Mouse (Mus musculus) heart, adult 18-20 months (tissue): ENCODE results near the gene Tmem269. TPM values are rescaled to one million over a fixed set of nuclear protein-coding genes. Genes with fewer than 3 reads are reported as not detected.
A peak's percentile ranks its signal among the peaks of the same experiment; 100 is the strongest.

Source experiments
- DNase-seq, 2 experiments: peaks; one replicate each; pipeline ENCODE4 v3.0.0; 2021 to 2022; ENCODE audit warnings: mixed read lengths in 1 of 2
- total RNA-seq, 2 experiments: library from RNA; stranded (reverse); gene quantifications; 2 replicates each; pipeline ENCODE4 v1.2.3; 2021

Gene Tmem269
- total RNA-seq, 2 experiments from 2014 or later = not detected

- DNase-seq = peak in 1 of 2 experiments; percentile 44
Measured at GRCm38 (mm10) chr4:119181456-119181855, 36.6 kb downstream of the Tmem269 start.

- DNase-seq = no peak
Measured at GRCm38 (mm10) chr4:119180133-119180707, 37.8 kb downstream of the Tmem269 start.

DNA sequence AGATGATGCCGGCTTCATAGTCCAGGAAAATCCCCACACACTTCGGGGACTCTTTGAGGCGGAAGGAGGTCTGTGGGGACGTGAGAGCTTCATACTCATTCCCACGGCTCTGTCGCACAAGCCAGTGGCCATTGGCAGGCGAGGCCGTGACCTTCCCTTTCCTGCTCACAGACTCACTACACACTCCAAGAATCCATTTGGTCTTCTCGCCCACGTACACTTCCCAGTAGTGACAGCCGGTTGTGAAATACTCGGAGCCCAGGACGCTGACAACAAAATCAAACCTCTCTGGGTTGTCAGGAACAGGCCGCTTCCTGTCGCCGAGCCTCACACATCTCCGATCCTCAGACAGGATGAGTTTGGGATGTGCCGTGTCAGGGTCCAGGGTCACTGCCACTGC, 39.7 kb downstream of the Tmem269 start:
- DNase-seq = peak; percentile 49 to 69

- DNase-seq = peak in 1 of 2 experiments; percentile 66
Measured at GRCm38 (mm10) chr4:119177702-119178101, 40.3 kb downstream of the Tmem269 start.

DNA sequence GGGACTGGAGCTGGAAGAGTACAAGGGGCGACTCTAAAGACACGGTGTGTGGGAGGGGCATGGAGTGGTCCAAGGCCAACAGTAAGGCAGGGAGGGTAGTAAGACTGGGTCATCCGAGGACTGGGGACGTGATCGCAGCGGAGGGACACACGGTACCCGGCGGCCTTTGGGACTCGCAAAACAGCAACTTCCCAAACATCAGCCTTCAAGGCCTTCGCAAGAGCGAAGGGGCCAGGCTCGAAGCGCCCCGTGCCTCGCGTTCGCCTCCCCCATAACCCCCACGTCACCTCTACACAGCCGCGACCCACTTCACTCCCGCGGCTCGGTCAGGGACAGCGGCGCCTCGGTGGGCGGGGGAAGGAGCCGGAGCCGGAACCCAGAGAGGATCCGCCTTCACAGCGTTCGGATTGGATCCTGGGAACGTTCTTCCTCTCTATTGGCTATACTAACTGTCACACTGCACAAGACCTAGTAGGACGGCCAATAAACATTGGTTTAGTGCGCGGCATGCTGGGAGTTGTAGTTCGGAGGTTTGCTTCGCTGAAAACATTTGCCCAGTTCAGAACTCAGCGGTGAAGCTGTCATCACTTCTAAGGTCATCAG, 44.1 kb downstream of the Tmem269 start, which contains the start of gene Zfp691:
TSS of gene Zfp691 (minus strand) at position 345 of the 603 bp plus-strand sequence.
- peak; percentile 98 to 99 for DNase-seq

DNA sequence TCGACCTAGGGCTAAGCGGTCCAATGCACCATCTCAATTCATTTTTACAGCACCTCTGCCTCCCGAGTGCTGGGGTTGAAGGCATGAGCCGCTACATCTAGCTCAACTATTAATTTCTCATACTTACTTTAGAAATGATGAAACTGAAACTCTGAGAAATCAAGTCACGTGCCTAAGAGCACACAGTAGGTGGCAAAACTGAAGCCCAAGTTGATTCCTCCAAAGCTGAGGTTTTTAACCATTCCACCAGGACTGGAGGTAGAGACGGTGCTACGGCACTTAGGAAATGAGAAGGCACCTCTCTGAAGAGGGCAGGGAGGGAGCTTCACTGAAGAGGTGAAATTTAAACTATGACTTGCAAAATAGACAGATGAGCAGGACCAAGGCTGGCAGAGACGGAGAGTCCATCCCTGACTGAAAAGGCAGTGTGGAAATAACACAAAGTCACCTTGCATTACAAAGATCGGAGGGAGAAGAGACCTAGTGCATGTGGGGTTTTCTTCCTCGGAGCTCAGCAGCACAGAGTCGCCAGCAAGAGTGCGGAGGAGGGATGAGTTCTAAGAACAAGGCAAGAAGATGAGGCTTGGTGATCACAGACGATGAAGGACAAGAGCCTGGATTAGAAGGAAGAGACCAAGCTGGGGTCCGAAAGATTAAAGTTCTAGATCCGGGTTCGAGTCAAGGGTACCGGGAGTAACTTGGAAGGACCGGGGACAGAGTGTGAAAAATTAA, 44.9 kb downstream of the Tmem269 start:
- DNase-seq = peak in 1 of 2 experiments; percentile 34

DNA sequence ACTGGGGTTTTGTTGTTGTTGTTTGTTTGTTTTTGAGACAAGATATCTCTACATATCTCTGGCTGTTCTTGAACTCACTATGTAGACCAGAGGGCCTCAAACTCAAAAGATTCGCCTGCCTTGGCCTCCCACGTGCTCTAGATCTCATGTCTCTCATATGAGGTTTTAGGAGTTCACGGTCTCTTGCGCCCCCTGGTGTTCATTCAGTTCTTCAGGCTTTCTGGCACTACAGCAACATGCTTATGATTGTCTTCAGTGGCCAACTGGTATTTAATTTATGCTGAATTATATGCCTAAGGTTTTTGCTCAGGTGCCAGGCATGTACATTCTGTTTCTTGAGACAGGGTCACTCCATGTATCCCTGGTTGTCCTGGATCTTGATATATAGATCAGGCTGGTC, 50.4 kb downstream of the Tmem269 start:
- DNase-seq = peak; percentile 76 to 92

- DNase-seq = no peak
Measured at GRCm38 (mm10) chr4:119167068-119167467, 50.9 kb downstream of the Tmem269 start.

DNA sequence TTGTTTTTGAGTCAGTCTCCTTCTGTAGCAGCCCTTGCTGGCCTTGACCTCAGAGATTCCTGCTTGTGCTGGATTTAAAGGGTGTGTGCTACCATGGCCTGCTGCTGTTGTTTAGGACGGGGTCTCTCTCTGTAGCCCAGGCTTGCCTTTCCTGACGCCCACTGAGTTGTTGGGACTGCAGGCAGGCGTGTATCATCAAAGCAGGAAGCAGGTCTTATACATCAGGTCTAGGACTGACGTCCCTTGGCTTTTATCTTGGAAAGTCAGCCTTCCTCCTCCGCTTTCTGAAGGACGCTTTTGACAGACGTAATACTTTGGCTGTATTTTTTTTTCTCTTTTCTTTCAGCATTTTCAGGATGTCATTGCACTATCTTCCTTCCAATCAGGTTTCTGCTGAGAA, 52.1 kb downstream of the Tmem269 start:
- no peak for DNase-seq

GRCm38 (mm10) chr4:119162990-119163389, 55.0 kb downstream of the Tmem269 start:
- DNase-seq = no peak

GRCm38 (mm10) chr4:119161358-119161757, 56.7 kb downstream of the Tmem269 start:
- no peak for DNase-seq

DNA sequence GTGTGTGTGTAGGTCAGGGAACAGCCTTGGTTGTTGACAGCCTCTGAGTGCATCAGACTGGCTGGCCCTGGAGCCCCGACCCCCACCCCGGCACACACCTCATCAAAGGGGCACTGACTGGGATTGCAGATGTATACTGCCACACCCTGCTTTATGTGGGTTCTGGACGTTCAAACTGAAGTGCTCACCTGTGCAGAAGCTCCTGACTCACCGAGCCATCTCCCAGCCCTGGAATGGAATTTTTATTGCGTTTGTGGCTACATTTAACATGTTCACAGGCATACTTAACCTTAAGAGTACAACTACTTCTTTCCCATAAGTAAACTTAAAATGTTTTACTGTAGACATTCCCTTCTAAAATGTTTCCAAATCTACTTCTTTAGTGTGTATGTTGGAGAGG, 60.1 kb downstream of the Tmem269 start:
- DNase-seq = no peak

DNA sequence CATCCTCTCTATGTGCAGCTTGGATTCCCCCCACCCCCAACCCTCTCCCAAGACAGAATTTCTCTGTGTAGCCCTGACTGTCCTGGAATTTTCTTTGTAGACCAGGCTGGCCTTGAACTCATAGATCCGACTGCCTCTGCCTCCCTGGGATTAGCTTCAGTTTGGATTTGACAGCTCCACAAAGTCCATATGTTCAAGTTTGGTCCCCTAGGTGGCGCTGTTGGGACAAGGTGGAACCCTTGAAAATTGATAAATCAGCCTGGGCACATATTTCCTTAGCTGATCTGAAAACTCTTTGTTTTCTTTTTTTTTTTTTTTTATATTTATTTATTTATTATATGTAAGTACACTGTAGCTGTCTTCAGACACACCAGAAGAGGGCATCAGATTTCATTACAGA, 60.8 kb downstream of the Tmem269 start:
- peak; percentile 37 to 85 for DNase-seq

Other genes with a start within 250 kb of the Tmem269 start
- gene Slc2a1, start 109.5 kb downstream of the Tmem269 start, total RNA-seq = 10 to 100 TPM; 12.2 to 13.5 TPM
- 10 to 100 TPM; 20.0 to 23.4 TPM for gene Zfp691, start 44.0 kb downstream of the Tmem269 start, total RNA-seq
- not detected for gene Ermap, start 28.2 kb downstream of the Tmem269 start, total RNA-seq
- gene Svbp, start 22.9 kb downstream of the Tmem269 start, total RNA-seq = 10 to 100 TPM; 15.4 to 19.6 TPM
- 10 to 100 TPM; 24.8 to 26.5 TPM for gene AU022252, start 14.5 kb upstream of the Tmem269 start, total RNA-seq
- gene P3h1, start 14.7 kb upstream of the Tmem269 start, total RNA-seq = 1 to 10 TPM; 9.4 to 9.9 TPM
- not detected for gene Cldn19, start 37.2 kb upstream of the Tmem269 start, total RNA-seq
- 100 to 1,000 TPM; 684 to 750 TPM for gene Ybx1, start 76.4 kb upstream of the Tmem269 start, total RNA-seq
- gene Ppih, start 102.3 kb upstream of the Tmem269 start, total RNA-seq = 10 to 100 TPM; 10.9 to 12.4 TPM
- gene Ccdc30, start 197.3 kb upstream of the Tmem269 start, total RNA-seq = under 1 TPM in 1 of 2 experiments, not detected in 1; 0.59 TPM
- 10 to 100 TPM; 11.4 to 12.6 TPM for gene Ppcs, start 204.2 kb upstream of the Tmem269 start, total RNA-seq
- gene Zmynd12, start 204.6 kb upstream of the Tmem269 start, total RNA-seq = not detected